Mouse (Mus musculus) right cerebral cortex, postnatal 36 days (tissue): ENCODE measurements around the gene Tmem102.

Experiments used
- DNase-seq, 2 experiments: peaks; one replicate each; pipeline ENCODE4 v3.0.0; 2022; ENCODE audit warnings: low spot score in 2 of 2, mixed read lengths in 1 of 2

Gene Tmem102

DNA sequence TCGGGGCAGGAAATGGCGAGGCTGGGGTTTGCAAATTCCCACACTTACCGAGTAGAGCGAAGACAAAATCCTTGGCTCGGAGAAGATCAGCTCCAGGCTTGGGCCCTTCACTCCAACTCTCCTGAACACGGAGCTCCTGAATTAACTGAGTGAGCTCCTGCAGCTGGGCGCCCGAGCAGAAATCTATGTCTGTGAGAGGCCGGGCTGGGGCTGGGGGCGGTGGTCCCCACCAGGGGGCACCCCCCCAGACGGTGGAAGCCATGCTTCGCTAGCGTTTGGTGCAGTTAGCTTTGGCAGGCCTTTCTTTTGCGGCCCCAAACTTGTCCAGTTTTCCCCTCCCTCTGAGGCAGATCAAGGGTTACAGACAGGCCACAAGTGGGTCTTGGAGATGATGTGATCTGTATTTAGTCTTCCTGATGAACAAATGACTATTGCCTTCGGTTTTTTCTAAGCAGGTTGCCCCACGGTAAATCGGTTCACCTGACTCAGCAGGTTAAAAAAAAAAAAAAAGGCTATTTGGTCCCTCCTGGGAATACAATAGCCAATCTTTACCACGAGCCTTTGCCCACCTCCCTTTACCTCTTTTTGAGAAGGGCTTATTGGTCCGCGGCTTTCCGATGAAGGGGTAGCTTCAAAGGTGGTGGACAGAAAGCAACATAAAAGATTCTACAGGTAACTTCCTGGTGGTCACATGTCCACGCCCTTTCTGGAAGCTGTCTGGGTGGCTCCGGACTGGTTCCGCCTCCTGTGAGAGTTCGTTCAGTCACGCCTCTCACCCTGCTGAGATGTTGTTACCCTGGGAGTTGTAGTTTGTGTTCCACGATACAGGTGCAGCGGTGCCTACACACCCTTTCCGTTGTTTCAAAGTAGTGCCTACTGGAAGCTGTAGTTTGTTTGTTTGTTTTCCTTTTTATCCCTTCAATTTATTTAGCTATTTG is at the start of gene Tmem102:
Gene Tmem102, minus strand, starts transcription at position 653 of the 938 bp plus-strand sequence.
- no peak for DNase-seq

- no peak for DNase-seq
Observed at GRCm38 (mm10) chr11:69854680-69855079, 49.3 kb upstream of the Tmem102 start.

- no peak for DNase-seq
Observed at GRCm38 (mm10) chr11:69853994-69854393, 48.6 kb upstream of the Tmem102 start.

GRCm38 (mm10) chr11:69850754-69851153 is 45.3 kb upstream of the Tmem102 start:
- DNase-seq: no peak

DNA sequence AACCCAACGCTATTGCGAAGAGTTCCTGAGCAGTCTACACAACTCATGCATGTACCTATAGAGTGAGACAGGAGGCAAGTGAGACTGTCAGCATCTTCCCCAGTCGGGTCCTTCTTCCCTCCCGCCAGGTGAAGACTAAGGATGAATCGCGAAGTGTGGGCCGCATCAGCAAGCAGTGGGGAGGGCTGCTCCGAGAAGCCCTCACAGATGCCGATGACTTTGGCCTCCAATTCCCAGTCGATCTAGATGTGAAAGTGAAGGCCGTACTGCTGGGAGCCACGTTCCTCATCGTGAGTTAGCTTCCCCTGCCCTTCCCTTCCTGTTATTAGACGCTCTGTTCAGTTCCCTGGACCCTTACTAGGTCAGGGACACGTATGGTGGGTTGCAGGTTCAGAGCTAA is 44.5 kb upstream of the Tmem102 start:
- no peak for DNase-seq

DNA sequence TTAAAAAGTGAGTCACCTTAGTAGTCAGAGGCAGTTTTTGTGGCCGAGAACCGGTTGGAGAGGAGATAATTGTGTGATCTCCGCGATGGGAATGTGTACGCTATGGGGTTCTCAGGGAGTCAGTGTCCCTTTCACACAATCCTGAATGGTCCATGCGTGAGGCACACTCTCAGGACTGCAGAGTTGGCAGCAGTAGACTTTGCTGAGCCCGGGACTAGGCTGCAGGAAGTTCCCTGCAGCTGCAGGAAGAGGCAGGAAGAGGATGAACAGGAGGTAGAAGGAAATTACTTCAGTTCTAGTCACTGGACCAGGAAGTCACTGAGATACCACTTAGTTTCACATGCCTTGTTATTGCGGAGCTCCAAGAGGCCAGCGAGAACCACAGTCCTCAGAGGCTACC is 43.7 kb upstream of the Tmem102 start:
- DNase-seq: no peak

- DNase-seq: no peak
Observed at GRCm38 (mm10) chr11:69848021-69848420, 42.6 kb upstream of the Tmem102 start.

DNA sequence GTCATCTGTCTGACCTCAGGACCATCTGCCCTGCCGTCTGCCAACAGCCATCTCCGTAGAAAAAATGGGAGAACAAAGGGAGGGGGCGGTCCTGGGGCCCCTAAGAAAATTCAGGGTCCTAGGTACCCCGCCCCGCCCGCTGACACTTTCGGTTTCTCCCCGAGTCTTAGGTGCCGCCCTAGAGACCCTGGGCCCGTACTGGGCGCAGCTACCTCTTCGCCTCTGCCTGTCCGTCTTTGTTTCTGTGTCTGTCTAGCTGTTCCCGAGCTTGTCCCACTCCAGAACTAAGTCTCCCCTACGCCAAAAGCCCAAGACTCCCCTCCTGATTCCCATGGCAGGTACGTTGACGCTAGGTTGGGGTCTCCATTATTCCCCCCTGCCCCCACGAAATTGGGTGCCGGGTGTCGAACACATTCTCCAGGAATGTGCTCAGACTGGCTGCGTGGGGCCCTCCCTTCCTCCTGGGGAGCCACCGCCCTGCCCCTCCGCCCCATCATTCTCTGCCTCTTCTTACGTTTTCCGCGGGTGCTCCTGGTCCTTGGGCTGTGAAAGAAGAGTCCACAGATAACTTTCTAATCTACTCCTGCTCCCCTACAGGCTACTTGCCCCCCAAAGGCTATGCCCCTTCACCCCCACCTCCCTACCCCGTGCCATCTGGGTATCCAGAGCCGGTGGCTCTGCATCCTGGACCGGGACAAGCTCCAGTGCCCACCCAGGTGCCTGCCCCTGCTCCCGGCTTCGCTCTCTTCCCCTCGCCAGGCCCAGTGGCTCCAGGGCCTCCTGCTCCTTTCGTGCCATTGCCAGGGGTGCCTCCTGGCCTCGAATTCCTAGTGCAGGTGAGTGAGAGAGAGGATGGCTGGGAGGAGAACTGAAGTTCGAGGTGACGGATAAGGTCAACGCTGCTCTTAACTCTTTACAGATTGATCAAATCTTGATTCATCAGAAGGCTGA is 41.6 kb upstream of the Tmem102 start:
- DNase-seq: no peak

GRCm38 (mm10) chr11:69846198-69846680 is 40.8 kb upstream of the Tmem102 start, which contains the start of gene Plscr3:
Gene Plscr3 (plus strand): TSS chr11:69846376.
- DNase-seq: peak; percentile 78 to 80

GRCm38 (mm10) chr11:69838714-69839104 is 33.3 kb upstream of the Tmem102 start:
- DNase-seq: no peak

- peak; percentile 96 to 98 for DNase-seq
Observed at GRCm38 (mm10) chr11:69837952-69838713, 32.7 kb upstream of the Tmem102 start, which contains the start of gene Tmem256. Gene Tmem256 (plus strand): TSS chr11:69838514.

DNA sequence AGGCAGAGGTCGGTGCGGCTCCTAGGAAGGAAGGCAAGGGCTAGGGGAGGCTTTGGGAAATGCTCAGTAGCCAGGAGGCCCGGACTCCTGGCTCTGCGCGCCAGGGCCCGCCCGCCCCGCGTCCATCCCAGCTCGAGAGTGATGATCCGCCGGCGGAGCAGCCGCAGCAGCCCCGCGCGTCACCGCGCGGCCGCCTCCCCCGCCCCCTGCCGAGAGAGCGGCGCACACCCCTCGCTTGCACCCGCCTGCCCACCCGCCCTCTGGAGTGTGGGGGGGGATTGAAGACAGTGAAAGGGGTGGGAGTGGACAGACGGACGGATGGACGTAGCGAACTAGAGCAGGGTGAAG is 32.2 kb upstream of the Tmem102 start, which contains the start of gene Nlgn2:
Gene Nlgn2, minus strand, starts transcription at position 181 of the 348 bp plus-strand sequence.
- no peak for DNase-seq

DNA sequence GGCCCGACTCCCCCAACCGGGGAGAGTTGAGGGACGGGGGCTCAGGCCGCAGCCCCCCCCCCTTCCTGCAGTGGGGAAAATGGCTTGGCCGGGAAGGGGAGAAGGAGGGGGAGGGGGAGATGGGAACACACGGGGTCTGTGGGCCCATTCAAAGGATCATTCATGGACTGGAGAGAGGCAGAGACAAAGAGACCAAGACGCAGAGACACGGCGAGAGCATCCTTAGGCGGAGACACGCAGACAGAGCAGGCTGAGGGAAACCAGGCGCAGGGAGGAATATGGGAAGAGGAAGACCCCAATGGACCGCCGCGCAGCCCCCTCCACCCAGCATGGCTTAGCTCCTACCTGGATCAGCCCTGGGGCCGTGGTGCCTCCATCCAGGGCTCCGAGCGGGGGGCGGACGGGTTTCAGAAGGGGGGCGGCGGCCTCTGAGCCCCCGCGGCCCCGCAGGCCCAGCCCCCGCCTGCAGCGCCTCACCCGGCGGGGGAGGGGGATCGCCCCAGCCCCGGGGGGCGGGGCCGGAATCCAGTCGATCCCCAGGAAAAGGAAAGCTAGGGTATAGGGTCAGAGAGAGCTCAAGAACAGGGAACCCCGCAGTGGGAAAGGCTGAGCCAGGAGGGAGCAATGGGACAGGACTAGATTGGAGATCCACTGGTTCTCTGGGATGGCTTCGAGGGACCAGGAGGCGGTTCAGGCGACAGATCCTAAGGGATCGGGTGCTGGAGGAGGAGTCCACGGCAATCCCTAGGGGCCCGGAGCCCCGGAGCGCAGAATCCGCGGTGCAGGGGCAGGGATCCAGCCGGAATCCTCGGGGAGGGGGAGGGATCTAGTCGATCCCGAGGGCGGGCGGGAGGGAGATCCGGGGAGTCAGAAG is 31.5 kb upstream of the Tmem102 start:
- no peak for DNase-seq

- DNase-seq: no peak
Observed at GRCm38 (mm10) chr11:69835966-69836335, 30.5 kb upstream of the Tmem102 start.

DNA sequence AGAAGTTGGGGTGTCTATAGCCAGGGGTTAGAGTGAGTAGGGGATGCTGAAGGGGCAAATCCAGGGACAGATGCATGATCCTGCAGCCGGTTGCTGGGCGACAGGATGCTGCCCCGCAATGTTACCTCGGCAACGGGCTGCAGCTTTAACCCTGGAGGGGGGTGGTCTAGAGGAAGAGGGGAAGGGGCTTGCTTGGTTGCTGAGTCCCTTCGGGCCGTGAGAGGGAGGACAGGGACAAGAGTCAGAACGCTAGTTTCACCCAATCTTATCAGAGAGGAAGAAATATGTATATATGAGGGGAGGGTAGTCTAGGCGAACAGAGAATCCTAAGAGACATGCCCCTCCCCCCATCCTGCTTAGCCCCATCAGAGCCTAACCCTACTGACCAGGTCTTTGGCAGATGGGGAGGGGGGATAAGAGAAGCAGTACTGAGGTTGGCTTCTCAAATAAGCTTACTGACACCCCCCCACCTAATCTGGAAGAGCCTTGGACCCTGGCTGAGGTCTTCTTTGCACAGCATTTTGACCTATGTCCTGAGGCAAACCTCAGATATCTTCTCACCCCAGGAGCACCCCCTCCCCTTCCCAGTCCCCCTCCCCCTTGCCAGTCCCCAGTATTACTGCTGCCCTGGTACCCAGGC is 30.0 kb upstream of the Tmem102 start:
- DNase-seq: no peak

- peak in 1 of 2 experiments; percentile 41 for DNase-seq
Observed at GRCm38 (mm10) chr11:69834001-69834549, 28.7 kb upstream of the Tmem102 start.

DNA sequence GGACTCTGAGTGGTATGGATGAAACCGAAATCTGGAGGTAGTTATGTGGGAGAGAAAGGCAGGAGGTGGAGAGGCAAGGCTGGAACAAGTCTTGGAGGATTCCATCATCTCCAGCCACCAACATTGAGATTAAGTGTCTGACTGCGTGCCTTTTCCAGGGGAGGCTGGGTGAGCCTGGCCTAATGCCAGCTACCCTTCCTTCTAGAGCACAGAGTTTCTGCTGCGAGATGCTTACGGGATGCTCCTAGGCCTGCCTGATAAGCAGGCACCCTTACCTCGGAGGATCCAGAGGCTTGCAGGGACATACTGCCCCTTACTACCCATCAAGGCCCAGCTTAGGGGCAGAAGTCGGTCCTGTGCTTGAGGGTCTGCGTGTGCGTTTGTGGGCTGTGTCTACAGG is 28.1 kb upstream of the Tmem102 start:
- DNase-seq: no peak

- DNase-seq: no peak
Observed at GRCm38 (mm10) chr11:69828832-69829231, 23.4 kb upstream of the Tmem102 start.

GRCm38 (mm10) chr11:69823456-69823855 is 18.0 kb upstream of the Tmem102 start:
- no peak for DNase-seq
